Mouse (Mus musculus) CH12.LX (cell line): ENCODE results near the gene Best3.

Source experiments
- BHLHE40 ChIP-seq: IDR thresholded peaks from 2 replicates; pipeline ENCODE4 v1.6.1; 2011; ENCODE audit warnings: mild to moderate bottlenecking, low read depth, low read length, improper control_type of control experiment
- CHD1 ChIP-seq: IDR thresholded peaks from 2 replicates; pipeline ENCODE4 v1.6.1; 2012; ENCODE audit warnings: low read depth, low read length, improper control_type of control experiment, inconsistent platforms
- CTCF ChIP-seq, 2 experiments: IDR thresholded peaks in 1 of 2; conservative IDR thresholded peaks in 1 of 2; 2 replicates each; pipeline ENCODE4 v1.5.1; 2011 to 2012; ENCODE audit warnings: low read depth in 2 of 2, low read length in 2 of 2, improper control_type of control experiment in 1 of 2, inconsistent platforms in 1 of 2, mild to moderate bottlenecking in 1 of 2, moderate library complexity in 1 of 2
- EP300 ChIP-seq: IDR thresholded peaks from 2 replicates; pipeline ENCODE4 v1.6.1; 2011; ENCODE audit warnings: low read length, improper control_type of control experiment
- KAT2A ChIP-seq: IDR thresholded peaks from 2 replicates; pipeline ENCODE4 v1.6.1; 2012; ENCODE audit warnings: low read length, improper control_type of control experiment, inconsistent platforms; ENCODE audit not compliant: insufficient replicate concordance
- MAX ChIP-seq: IDR thresholded peaks from 2 replicates; pipeline ENCODE4 v1.6.1; 2011; ENCODE audit warnings: low read length, improper control_type of control experiment
- POLR2A ChIP-seq: IDR thresholded peaks from 2 replicates; pipeline ENCODE4 v1.6.1; 2011; ENCODE audit warnings: low read depth, mild to moderate bottlenecking, improper control_type of control experiment, low read length
- RAD21 ChIP-seq: IDR thresholded peaks from 2 replicates; pipeline ENCODE4 v1.6.1; 2011; ENCODE audit warnings: low read depth, mild to moderate bottlenecking, low read length, improper control_type of control experiment, moderate library complexity
- ZMIZ1 ChIP-seq: IDR thresholded peaks from 2 replicates; pipeline ENCODE4 v1.6.1; 2012; ENCODE audit warnings: low read depth, mild to moderate bottlenecking, inconsistent platforms, low read length, improper control_type of control experiment

DNA sequence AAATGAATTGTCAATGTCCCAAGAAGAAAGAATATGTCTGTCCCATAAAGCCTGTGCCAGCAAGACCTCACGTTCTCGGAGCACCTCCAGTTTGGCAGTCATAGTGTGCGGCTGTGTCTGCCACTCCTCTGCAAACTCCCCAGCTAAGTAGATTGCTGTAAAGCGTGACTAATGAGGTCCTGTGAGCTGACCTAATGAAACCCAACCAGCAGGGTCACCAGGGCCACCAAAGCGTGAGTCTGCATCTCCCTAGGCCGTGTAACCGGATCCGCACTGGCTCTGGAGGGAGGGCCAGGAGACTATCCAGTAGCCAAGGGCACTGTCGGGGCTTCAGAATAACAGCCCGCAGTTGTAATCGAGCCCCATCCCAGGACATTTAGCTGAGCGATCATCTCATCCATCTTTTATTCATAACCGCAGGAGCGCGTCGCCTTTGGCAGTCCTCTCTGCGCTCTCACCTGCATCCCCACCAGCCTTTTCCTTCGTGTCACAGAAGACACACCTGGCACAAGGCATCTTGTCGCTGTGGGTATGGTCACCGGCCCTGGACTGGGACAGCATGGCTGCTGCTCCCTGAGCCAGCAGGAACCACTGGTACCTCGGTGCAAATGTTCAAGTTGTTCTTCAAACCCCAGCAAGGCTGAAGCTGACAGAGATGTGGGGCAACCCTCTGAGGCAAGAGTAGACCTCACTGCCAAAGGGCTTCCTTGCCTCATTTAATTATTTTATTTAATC is 35.1 kb downstream of the Best3 start:
- TF ChIP-seq CHD1 (no peak), EP300 (no peak), ZMIZ1 (no peak), BHLHE40 (no peak), RAD21 (no peak), MAX (no peak), KAT2A (no peak), CTCF (conservative IDR thresholded peaks at IDR 0.05 in 1 of 2, IDR thresholded peaks at IDR 0.05 in 1 of 2; ENCODE audit: low read depth in 2 of 2, low read length in 2 of 2) (no peak), POLR2A (no peak)
